Mouse (Mus musculus) retina, adult 2 months (tissue): ENCODE measurements around the gene Ppp1r14b.

ENCODE experiments used
- DNase-seq: peaks from one replicate; pipeline ENCODE4 v3.0.0-alpha.2; 2012; ENCODE audit warnings: low read depth, low spot score

Gene Ppp1r14b

DNA sequence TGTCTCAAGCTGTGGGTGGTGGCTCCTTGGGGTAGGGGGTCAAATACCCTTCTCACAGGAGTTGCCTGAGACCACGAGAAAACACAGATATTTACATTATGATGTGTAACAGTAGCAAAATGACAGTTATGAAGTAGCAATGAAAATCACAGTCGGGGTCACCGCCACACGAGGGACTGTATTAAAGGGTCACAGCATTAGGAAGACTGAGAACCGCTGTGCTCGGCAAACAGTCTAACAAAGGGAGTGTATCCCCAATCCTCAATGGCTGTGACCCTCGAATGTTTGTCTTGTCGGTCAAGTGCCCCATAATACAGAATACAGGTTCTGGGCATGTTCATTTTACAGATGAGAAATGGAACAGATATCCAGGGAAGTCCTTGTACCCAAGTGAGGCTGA is 19.2 kb downstream of the Ppp1r14b start:
- no peak for DNase-seq

DNA sequence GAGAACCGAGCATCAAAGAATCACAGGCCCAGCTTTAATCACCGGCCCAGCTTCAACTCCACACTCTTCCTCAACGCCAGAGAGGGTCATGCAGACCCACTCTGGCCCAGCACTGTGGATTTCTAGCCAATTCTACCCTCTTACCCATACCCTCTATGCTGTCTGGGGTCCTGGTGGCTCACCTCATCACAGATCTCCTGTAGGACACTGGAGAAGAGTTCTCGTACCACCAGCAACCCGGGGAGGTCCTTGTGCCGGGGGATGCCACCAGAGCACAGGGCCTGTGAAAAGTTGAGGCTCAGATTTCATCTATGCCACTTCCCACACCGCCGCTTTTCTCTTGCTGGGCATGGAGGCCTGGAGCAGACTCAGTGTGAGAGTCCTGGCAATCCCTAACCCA is 19.7 kb downstream of the Ppp1r14b start:
- no peak for DNase-seq

DNA sequence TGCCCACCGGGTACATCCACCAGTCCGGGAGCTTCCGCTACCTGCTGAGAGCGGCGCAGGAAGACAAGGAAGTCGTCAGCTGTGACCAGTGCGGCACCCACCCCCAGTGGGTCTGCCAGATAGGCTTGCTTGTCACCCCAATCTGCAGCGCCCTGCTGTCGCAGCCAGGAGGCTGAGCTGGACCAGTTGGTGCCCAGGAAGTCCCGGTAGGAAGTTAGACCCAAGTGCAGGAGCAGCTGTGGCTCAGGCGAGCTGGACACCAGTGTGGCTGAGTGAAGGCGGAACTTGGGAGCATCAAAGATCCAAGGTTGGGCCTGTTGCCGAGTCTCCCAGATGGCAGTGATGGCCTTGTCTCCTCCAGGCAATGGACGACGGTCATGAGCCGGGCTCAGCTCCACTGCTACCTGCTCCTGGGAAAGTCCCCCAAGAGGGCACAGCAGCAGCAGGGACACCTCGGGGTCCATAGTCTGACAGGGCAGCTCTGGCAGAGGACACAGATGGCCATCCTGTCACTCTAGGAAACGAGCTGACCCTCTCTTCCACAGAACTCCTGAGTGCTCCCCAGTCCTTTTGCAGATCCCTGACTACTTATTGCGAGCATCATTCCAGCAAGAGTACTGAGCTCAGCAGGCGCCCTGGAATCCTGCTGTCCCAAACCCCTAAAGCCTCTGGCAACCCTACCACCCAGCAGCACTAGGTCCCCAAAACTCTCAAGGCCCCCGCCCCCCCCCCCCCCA is 20.7 kb downstream of the Ppp1r14b start:
- DNase-seq: no peak

DNA sequence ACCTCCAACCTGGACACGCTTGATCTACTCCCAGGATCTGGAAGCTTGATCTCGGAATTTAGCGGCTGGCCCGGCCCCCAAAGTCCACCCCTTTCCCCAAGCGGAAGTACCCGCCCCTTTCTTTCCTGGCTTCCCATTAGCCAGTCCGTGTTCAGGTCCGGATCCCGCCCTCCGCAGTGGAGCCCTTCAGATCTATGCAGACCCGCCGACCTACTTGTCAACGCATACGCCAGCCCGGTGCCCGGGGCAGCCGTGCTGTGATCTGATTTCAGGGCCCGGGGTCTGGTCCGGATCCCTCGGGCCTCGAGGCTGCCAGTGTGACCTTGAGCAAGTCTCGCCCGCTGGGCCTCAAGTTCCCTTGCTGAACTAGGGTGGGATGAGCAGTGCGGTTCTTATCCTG is 21.2 kb downstream of the Ppp1r14b start, which contains the start of the genes Nudt22 and Trpt1:
Gene Nudt22, minus strand, starts transcription at position 112 of the 400 bp plus-strand sequence.
Gene Trpt1, plus strand, starts transcription at position 126 of the 400 bp plus-strand sequence.
- DNase-seq: peak; percentile 74

DNA sequence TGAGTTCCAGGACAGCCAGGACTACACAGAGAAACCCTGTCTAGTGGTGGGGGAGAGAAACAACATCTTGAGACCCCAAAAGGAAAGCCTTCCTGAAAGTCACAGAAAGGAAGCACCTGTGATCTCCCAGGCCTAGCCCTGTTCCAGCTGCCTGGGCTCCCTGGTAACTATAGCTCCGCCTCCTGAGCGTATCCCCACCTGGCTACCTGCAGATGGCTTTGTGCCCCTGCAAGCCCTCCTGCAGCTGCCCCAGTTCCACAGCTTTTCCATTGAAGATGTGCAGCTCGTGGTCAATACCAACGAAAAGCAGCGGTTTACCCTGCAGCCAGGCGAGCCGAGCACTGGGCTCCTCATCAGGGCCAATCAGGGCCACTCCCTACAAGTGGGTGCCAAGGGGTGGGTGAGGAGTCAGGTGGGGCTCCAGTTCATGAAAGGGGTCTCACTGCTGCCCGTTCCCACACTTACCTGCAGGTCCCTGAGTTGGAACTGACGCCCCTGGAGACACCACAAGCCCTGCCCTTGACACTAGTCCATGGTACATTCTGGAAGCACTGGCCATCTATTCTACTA is 23.0 kb downstream of the Ppp1r14b start:
- no peak for DNase-seq

DNA sequence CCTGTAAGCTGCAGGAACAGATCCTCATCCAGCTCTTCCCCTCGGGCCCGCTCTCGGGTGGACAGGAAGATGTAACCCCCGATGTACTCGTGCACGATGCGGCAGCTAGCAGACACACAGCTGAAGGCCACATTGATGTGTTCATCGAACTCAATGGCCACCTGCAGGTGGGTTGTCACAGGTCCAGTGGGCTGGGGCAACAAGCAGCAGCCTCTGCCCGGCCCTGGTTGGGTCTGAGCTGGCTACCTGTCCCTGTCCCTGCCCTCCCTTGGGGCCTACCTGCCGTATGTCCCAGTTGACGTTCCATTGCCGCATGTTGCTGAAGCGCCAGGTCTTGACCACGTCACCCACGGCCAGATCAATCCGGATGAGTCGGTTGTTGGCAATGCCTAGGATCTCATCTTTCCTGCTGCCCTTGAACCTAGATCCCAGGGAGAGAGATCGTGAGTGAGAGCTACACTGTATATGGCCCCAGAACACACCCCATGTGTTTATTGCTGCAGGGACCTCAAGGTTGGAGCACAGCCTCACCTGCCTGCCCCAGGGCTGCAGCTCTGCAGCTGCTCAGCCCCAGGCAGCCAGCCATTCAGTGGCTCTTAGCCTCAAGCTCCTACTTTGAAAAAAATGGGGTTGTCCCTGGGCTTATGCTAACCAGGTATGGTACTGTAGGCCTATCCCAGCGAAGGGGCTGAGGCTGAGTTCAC is 24.7 kb downstream of the Ppp1r14b start:
- no peak for DNase-seq

DNA sequence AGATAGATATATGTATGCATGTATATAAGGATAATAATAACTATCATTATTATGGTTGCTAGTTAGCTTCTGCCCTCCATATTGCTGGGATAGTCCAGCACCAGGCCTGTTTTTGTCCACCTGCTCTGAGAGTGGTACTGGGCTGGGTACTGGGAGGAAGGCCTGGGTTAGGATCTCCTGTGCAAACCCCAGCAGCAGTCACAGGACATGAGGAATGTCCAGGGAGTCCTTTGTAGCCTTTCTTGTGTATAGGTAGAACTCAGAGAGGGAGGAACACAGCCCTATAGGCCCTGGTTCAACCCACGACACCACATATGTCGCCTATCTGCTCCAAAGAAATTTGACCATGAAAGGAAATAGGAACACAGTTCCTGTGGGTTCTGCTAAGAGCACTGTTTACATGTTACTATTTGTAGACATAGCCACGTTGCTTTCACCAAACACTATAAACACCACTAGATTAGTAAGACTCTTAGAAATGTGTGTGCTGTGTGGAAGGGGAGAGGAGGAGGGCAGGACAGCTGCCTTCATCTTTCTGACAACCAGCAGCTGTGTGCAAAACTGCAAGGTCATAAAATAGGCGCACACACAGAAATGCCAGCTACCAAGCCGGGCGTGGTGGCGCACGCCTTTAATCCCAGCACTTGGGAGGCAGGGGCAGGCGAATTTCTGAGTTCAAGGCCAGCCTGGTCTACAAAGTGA is 32.3 kb downstream of the Ppp1r14b start:
- DNase-seq: no peak

DNA sequence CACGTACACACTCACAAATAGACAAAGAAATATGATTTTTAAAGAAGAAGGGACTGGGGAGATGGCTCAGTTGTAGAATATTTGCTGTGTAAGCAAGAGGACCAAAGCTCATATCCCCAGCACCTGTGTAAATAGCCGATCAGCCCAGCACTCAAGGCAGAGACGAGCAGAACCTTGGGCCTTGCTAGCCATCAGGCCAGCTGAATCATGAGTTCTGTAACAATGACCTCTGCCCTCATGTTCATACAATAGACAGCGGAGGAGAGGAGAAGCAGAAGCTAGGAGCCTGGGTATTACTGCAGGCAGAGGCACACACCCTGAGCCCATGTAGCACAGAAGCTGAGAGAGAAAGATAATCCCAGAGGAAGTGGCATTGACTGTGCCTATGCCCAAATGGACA is 37.7 kb downstream of the Ppp1r14b start:
- no peak for DNase-seq

DNA sequence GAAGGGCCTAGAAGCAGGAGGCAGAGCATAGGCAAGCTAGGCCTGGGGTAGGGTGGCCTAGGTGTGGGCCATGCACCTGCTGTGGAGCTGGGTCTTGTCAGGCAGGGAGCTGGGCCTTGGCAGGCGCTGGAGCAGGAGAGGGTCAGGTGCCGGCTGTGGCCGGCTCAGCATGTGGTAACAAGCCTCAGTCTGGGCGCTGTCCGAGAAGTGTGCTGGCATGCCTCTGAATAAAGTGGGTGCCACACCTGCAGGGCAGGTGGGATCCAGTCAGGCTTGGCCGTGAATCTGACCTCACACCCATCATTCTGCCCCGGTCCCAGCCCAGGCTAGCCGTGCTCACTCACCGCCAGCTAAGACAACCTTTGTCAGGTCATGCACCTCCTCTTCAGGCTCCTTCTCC is 39.2 kb downstream of the Ppp1r14b start:
- DNase-seq: no peak

DNA sequence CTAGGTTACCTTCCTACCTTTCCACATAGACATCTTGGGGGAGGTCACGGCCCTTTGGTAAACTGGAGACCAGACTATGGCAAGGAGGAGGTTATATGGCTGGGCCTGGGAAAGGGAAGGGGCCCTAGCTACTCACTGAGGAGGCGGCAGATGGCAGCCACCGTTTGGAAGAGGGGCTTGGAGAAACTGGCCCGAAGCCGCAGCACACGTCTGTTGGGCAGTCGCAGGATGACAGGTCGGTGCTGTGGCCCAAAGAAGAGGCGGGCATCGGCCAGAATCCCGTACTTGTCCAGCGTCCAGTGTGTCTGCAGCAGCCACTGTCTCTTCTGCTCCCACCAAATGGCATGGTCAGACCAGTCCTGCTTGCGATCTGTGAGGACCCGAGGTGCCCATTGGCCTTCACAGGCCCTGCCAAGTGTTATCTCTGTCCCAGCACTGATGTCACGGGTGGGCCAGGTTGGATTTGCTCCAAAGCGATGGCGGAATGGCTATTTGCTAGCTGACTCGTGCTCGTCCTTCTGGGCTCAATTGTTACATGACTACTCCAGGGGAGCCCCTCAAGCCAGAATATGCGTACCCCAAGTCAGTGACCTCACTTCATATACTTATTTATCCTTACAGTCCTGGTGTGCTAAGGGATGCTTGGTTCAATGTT is 39.8 kb downstream of the Ppp1r14b start:
- no peak for DNase-seq

DNA sequence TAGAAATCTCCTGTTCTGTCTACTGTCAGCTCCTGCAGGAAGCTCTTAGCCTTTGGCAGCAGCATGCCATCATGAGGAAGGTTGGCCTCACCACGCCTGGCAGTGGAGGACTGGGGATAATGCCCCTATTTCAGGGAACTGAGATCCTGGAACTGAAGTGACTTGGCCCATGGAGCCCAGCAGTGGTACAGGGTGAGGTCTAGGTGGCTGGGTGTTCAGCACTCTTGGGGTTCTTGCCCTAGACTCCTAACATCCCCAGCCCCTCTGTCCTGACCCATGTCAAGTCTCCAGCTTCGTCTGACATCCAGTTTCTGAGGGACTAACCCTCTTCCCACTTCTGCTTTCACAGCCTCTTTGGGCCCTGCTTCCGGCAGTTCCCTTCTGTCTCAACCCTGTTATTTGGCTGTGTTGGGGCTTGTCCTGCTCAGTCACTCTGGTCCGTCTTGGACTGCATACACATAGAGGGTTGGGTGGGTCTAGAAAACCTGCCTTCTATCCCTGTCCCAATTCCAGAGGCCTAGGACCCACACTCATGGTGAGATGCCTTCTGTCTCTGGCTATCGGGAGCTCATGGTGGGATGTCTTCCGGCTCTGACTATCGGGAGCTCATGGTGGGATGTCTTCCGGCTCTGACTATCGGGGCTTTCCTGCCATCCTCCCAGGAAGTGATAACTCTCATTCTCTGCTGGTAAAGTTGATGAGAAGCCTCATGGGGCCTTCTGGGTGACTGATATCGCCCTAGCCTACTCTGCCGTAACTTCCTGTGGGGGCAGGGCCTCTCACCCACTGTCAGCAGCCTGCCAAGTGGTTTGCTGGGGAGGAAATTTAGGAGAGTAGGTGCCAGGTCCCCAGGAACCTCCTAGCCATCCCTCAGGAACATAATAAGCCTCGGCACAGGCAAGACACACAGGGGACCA is 43.0 kb downstream of the Ppp1r14b start:
- DNase-seq: no peak

DNA sequence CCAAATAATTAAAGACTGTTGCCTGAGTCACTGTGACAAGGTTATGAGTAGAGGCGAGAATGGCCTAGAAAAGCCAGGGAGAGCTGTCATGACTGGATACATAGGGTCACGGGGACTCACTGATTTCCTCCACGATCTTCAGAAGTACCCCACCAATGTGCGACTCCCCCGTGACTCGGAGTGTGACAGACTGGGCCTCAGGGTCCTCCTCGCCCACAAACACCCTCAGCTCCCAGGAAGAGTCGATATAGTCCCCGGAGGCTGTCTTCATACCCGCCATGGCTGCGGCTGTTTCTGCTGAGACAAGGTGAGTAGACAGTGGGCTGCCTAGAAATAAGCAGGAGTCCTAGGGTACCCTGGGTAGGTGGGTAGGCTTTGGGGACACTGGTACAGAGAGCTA is 43.8 kb downstream of the Ppp1r14b start:
- DNase-seq: no peak

DNA sequence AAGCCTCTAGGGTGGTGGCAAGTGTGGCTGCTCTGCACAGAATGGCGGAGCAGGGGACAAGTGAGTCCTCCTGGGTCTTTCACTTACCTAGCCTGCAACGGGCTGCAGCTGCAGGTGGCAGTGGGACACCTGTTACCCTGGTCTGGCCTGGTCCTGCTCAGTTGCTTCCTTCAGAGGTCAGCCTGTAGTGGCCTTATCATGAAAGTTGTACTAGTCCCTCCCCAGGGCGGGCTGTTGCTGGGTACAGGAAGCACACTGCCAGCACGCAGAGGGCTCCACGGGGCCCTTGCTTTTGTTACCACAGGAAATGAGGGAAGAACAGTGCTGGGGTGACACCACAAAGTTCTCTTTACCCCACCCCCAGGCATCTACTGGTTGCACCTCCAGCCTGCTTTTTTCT is 44.4 kb downstream of the Ppp1r14b start, which contains the start of gene Fermt3:
Gene Fermt3, minus strand, starts transcription at position 279 of the 400 bp plus-strand sequence.
- no peak for DNase-seq

DNA sequence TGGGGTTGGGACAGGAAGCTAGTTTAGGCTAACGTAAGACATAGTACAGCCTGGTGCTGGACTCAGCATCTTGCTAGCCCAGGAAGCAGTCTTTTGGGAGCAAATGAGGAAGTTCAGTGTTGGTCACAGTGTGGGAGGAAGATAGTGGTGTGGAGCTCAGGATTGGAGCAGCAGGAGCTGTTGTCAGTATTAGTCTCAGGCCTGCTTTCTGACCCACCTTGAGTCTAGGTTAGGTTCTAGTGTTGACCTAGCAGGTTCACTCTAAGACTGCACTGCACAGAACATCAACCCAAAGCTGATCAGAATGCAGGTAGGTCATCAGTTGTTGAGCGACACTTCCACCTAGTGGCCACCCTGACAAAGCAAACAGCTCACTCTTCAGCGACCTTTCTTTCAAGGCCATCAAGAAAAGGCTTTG is 45.5 kb downstream of the Ppp1r14b start:
- peak; percentile 53 for DNase-seq
